Mouse (Mus musculus): ENCODE measurements at regions not wholly inside any gene's neighbourhood (a gene's known extent, or its start where the extent isn't known, plus 50 kb on each side); places are given as distances from the start of the nearest gene placed in this dataset.

- no peak for DNase-seq (ENCODE audit: extremely low spot score in 1 of 2, low spot score in 1 of 2)
Measured at GRCm38 (mm10) chr1:195312426-195312825, 135.9 kb upstream of the Cr2 start.

GRCm38 (mm10) chr1:195285076-195285475 lies 108.6 kb upstream of the Cr2 start:
- no peak for DNase-seq (ENCODE audit: extremely low spot score in 1 of 2, low spot score in 1 of 2)

- peak; percentile 100 for DNase-seq (ENCODE audit: extremely low spot score in 1 of 2, low spot score in 1 of 2)
Measured at GRCm38 (mm10) chr1:195241496-195241895, 65.0 kb upstream of the Cr2 start.

- DNase-seq (ENCODE audit: extremely low spot score in 1 of 2, low spot score in 1 of 2) = peak in 1 of 2 experiments; percentile 44
Measured at GRCm38 (mm10) chr1:195232658-195233057, 56.1 kb upstream of the Cr2 start.

- no peak for DNase-seq (ENCODE audit: extremely low spot score in 1 of 2, low spot score in 1 of 2)
Measured at GRCm38 (mm10) chr1:195227007-195227406, 50.5 kb upstream of the Cr2 start.

Small RNAs in the stretch of these regions (microRNA-seq; reads per million reads assigned to microRNA genes)
- gene Gm24802 = 0 reads per million in 2 experiments

Measured in layer of hippocampus, postnatal 25 days (tissue).